Mouse (Mus musculus) cerebellum, adult 2 months (tissue): ENCODE data around the gene Abracl. TPM values are rescaled to one million over a fixed set of nuclear protein-coding genes. Genes with fewer than 3 reads are reported as not detected.
A peak's percentile ranks its signal among the peaks of the same experiment; 100 is the strongest.

Experiments
- DNase-seq, 2 experiments: peaks; one replicate each; pipeline ENCODE4 v3.0.0; 2021
- H3K27ac ChIP-seq: fragments of 200-500 bp; 2 replicates; pipeline ENCODE4 v1.5.1; 2012; ENCODE audit warnings: low read length, control low read depth, inconsistent platforms; ENCODE audit not compliant: insufficient read depth
- H3K27me3 ChIP-seq: fragments of 200-500 bp; 2 replicates; pipeline ENCODE4 v1.6.1; 2012; ENCODE audit warnings: inconsistent platforms, mild to moderate bottlenecking, low read length, moderate library complexity; ENCODE audit not compliant: control insufficient read depth, insufficient read depth
- H3K4me1 ChIP-seq: fragments of 200-500 bp; 2 replicates; pipeline ENCODE4 v1.6.1; 2011; ENCODE audit warnings: low read length; ENCODE audit not compliant: control insufficient read depth, insufficient read depth
- H3K4me3 ChIP-seq: fragments of 200-500 bp; replicated peaks from 2 replicates; pipeline ENCODE3; 2011; ENCODE audit warnings: mild to moderate bottlenecking, low read depth, low read length, control low read depth; ENCODE audit not compliant: insufficient read depth
- CTCF ChIP-seq: fragments of 200-500 bp; IDR thresholded peaks from 2 replicates; pipeline ENCODE4 v1.5.1; 2011; ENCODE audit warnings: low read depth, mild to moderate bottlenecking, control low read depth, low read length, moderate library complexity, borderline replicate concordance; ENCODE audit not compliant: insufficient read depth
- POLR2A ChIP-seq: fragments of 200-500 bp; IDR thresholded peaks from 2 replicates; pipeline ENCODE4 v1.6.1; 2011; ENCODE audit warnings: low read length, control low read depth, borderline replicate concordance; ENCODE audit not compliant: insufficient read depth
- WGBS: fragments of 180-500 bp; shearing (Covaris S2); methylation state at CpG from one replicate; pipeline ENCODE4 v1.1.7; 2018; 5-methylcytosine and 5-hydroxymethylcytosine counted together
- polyA plus RNA-seq: library from polyadenylated mRNA; depleted of rRNA; stranded (reverse); fragments of >200 nt; gene quantifications from 2 replicates; pipeline ENCODE4 v1.2.3, GENCODE M21; 2012

Abracl gene
- polyA plus RNA-seq, 1 experiment, result 18.2 TPM

- peak overlapping the region; percentile 90; the same call in 1 of the 2 replicates for H3K27ac ChIP-seq
- TF ChIP-seq CTCF, result peak; percentile 58
- TF ChIP-seq POLR2A, result peak; percentile 52; the same call in 1 of the 2 replicates
- peak; percentile 85 to 87 for DNase-seq
- peaks cover 3% of the 10 kb centered on the region; the same call in 1 of the 2 replicates for H3K4me1 ChIP-seq
- WGBS, result 1% methylated on average over 59 of the region's 61 CpGs
- no peaks in the 10 kb centered on the region for H3K27me3 ChIP-seq
- peak overlapping the region; percentile 87 for H3K4me3 ChIP-seq
Observed at GRCm38 (mm10) chr10:18055009-18055695, 32.1 kb upstream of the Abracl start.

- no peak for TF ChIP-seq POLR2A
- no peak for TF ChIP-seq CTCF
- no peak for DNase-seq
- WGBS, result 64% methylated on average over 10 of the region's 10 CpGs
- Histone ChIP-seq H3K4me1 (no peaks in the 10 kb centered on the region), H3K27me3 (no peaks in the 10 kb centered on the region), H3K27ac (no peak overlapping the region), H3K4me3 (no peak overlapping the region)
Observed at GRCm38 (mm10) chr10:18047380-18048146, 24.5 kb upstream of the Abracl start.

- no peaks in the 10 kb centered on the region for H3K4me1 ChIP-seq
- no peaks in the 10 kb centered on the region for H3K27me3 ChIP-seq
- no peak overlapping the region for H3K4me3 ChIP-seq
- H3K27ac ChIP-seq, result no peak overlapping the region
- no peak for DNase-seq
- TF ChIP-seq CTCF (no peak), POLR2A (no peak)
Observed at GRCm38 (mm10) chr10:18046380-18046779, 23.3 kb upstream of the Abracl start.

- Histone ChIP-seq H3K4me3 (no peak overlapping the region), H3K27me3 (no peaks in the 10 kb centered on the region), H3K27ac (no peak overlapping the region), H3K4me1 (no peaks in the 10 kb centered on the region; the same call in 1 of the 2 replicates)
- TF ChIP-seq CTCF, result no peak
- no peak for TF ChIP-seq POLR2A
- WGBS, result 78% methylated on average over 5 of the region's 5 CpGs
- DNase-seq, result no peak
Observed at GRCm38 (mm10) chr10:18036849-18037248, 13.8 kb upstream of the Abracl start.

- Histone ChIP-seq H3K4me3 (no peak overlapping the region), H3K27me3 (no peaks in the 10 kb centered on the region), H3K27ac (no peak overlapping the region), H3K4me1 (no peaks in the 10 kb centered on the region; the same call in 1 of the 2 replicates)
- DNase-seq, result no peak
- TF ChIP-seq POLR2A, result no peak
- no peak for TF ChIP-seq CTCF
- WGBS, result 29% methylated on average over 4 of the region's 4 CpGs
Observed at GRCm38 (mm10) chr10:18034408-18034807, 11.3 kb upstream of the Abracl start.

- DNase-seq, result peak; percentile 31 to 41
- Histone ChIP-seq H3K27me3 (no peaks in the 10 kb centered on the region), H3K27ac (no peak overlapping the region), H3K4me1 (no peaks in the 10 kb centered on the region; the same call in 1 of the 2 replicates), H3K4me3 (peak overlapping the region; percentile 57)
- TF ChIP-seq POLR2A (no peak), CTCF (no peak)
- 1% methylated on average over 21 of the region's 21 CpGs for WGBS
Observed at GRCm38 (mm10) chr10:18022312-18022711, 776 bp downstream of the Abracl start.

GRCm38 (mm10) chr10:18021576-18022311, 1.3 kb downstream of the Abracl start:
- TF ChIP-seq POLR2A (no peak), CTCF (no peak)
- H3K4me3 ChIP-seq, result peak overlapping the region; percentile 57
- no peak for DNase-seq
- 51% methylated on average over 14 of the region's 14 CpGs for WGBS
- H3K27me3 ChIP-seq, result no peaks in the 10 kb centered on the region
- H3K4me1 ChIP-seq, result no peaks in the 10 kb centered on the region; the same call in 1 of the 2 replicates
- no peak overlapping the region for H3K27ac ChIP-seq

- Histone ChIP-seq H3K27me3 (no peaks in the 10 kb centered on the region), H3K4me3 (no peak overlapping the region), H3K4me1 (no peaks in the 10 kb centered on the region; the same call in 1 of the 2 replicates), H3K27ac (no peak overlapping the region)
- WGBS, result 87% methylated on average over 1 of the region's 1 CpGs
- TF ChIP-seq POLR2A (no peak), CTCF (no peak)
- no peak for DNase-seq
Observed at GRCm38 (mm10) chr10:18020846-18021245, 2.2 kb downstream of the Abracl start.
